Mouse (Mus musculus): ENCODE data around the gene Stac3. TPM values are rescaled to one million over a fixed set of nuclear protein-coding genes. Genes with fewer than 3 reads are reported as not detected.

The Stac3 gene
- polyA plus RNA-seq, 1 experiment from 2014 or later, result not detected

GRCm38 (mm10) chr10:127476541-127476940, 24.9 kb upstream of the Stac3 start:
- WGBS, result 84% methylated on average over 3 of the region's 3 CpGs

GRCm38 (mm10) chr10:127477301-127477700, 24.2 kb upstream of the Stac3 start:
- H3K27me3 ChIP-seq (ENCODE audit: insufficient read depth, low read length), result no peaks in the 10 kb centered on the region
- whole genome bisulfite sequencing, result 82% methylated on average over 7 of the region's 7 CpGs
- H3K9me3 ChIP-seq (ENCODE audit: low read depth, low read length), result no peaks in the 10 kb centered on the region
- no peak for ATAC-seq (ENCODE audit: insufficient read depth)
- no peak overlapping the region for H3K27ac ChIP-seq (ENCODE audit: low read depth)
- no peak for DNase-seq
- no peak for TF ChIP-seq CTCF (IDR thresholded peaks at IDR 0.05; ENCODE audit: low read depth)
- H3K36me3 ChIP-seq (ENCODE audit: insufficient read depth), result peaks cover 32% of the 10 kb centered on the region
- H3K4me1 ChIP-seq (ENCODE audit: insufficient read depth), result no peaks in the 10 kb centered on the region
- no peak overlapping the region for H3K9ac ChIP-seq
- H3K4me2 ChIP-seq, result no peak overlapping the region
- no peak overlapping the region for H3K4me3 ChIP-seq (ENCODE audit: low read depth, low read length)

More at GRCm38 (mm10) chr10:127476541-127476940, 24.9 kb upstream of the Stac3 start:
- DNase-seq (no peak), ATAC-seq (ENCODE audit: insufficient read depth) (no peak)
- H3K9ac ChIP-seq, result no peak overlapping the region
- H3K9me3 ChIP-seq (ENCODE audit: low read depth, low read length), result no peaks in the 10 kb centered on the region
- H3K4me1 ChIP-seq (ENCODE audit: insufficient read depth), result 0 out of 2 replicates have a peak, but pooled peaks cover 3% of the 10 kb centered on the region
- H3K4me3 ChIP-seq (ENCODE audit: low read depth, low read length), result no peak overlapping the region
- H3K36me3 ChIP-seq (ENCODE audit: insufficient read depth), result peaks cover 30% of the 10 kb centered on the region
- TF ChIP-seq CTCF (IDR thresholded peaks at IDR 0.05; ENCODE audit: low read depth), result no peak
- no peak overlapping the region for H3K4me2 ChIP-seq
- H3K27me3 ChIP-seq (ENCODE audit: insufficient read depth, low read length), result no peaks in the 10 kb centered on the region
- no peak overlapping the region for H3K27ac ChIP-seq (ENCODE audit: low read depth)

GRCm38 (mm10) chr10:127479131-127479530, 22.4 kb upstream of the Stac3 start:
- WGBS, result 89% methylated on average over 4 of the region's 4 CpGs
- H3K4me2 ChIP-seq, result no peak overlapping the region
- DNase-seq (peak; percentile 77), ATAC-seq (ENCODE audit: insufficient read depth) (no peak)
- peaks cover 44% of the 10 kb centered on the region for H3K36me3 ChIP-seq (ENCODE audit: insufficient read depth)
- no peaks in the 10 kb centered on the region for H3K27me3 ChIP-seq (ENCODE audit: insufficient read depth, low read length)
- H3K4me1 ChIP-seq (ENCODE audit: insufficient read depth), result no peaks in the 10 kb centered on the region
- H3K9me3 ChIP-seq (ENCODE audit: low read depth, low read length), result no peaks in the 10 kb centered on the region
- peak; percentile 63 for TF ChIP-seq CTCF (IDR thresholded peaks at IDR 0.05; ENCODE audit: low read depth)
- no peak overlapping the region for H3K9ac ChIP-seq
- no peak overlapping the region for H3K4me3 ChIP-seq (ENCODE audit: low read depth, low read length)
- no peak overlapping the region for H3K27ac ChIP-seq (ENCODE audit: low read depth)

- ATAC-seq (ENCODE audit: insufficient read depth) (peak; percentile 74; the same call in 1 of the 2 replicates), DNase-seq (peak; percentile 69)
- H3K27me3 ChIP-seq (ENCODE audit: insufficient read depth, low read length), result no peaks in the 10 kb centered on the region
- H3K9me3 ChIP-seq (ENCODE audit: low read depth, low read length), result no peaks in the 10 kb centered on the region
- TF ChIP-seq CTCF (IDR thresholded peaks at IDR 0.05; ENCODE audit: low read depth), result no peak
- WGBS, result 67% methylated on average over 19 of the region's 19 CpGs
- no peak overlapping the region for H3K4me2 ChIP-seq
- H3K27ac ChIP-seq (ENCODE audit: low read depth), result no peak overlapping the region; the same call in 1 of the 2 replicates
- H3K4me3 ChIP-seq (ENCODE audit: low read depth, low read length), result no peak overlapping the region
- no peaks in the 10 kb centered on the region for H3K4me1 ChIP-seq (ENCODE audit: insufficient read depth)
- H3K36me3 ChIP-seq (ENCODE audit: insufficient read depth), result peaks cover 54% of the 10 kb centered on the region
- no peak overlapping the region for H3K9ac ChIP-seq
These were observed 20.4 kb upstream of the Stac3 start for GRCm38 (mm10) chr10:127480833-127481813.

GRCm38 (mm10) chr10:127485235-127485634, 16.3 kb upstream of the Stac3 start:
- no peaks in the 10 kb centered on the region for H3K9me3 ChIP-seq (ENCODE audit: low read depth, low read length)
- WGBS, result 82% methylated on average over 10 of the region's 10 CpGs
- no peak overlapping the region for H3K9ac ChIP-seq
- no peak overlapping the region for H3K27ac ChIP-seq (ENCODE audit: low read depth)
- TF ChIP-seq CTCF (IDR thresholded peaks at IDR 0.05; ENCODE audit: low read depth), result no peak
- no peak overlapping the region for H3K4me3 ChIP-seq (ENCODE audit: low read depth, low read length)
- peaks cover 60% of the 10 kb centered on the region for H3K36me3 ChIP-seq (ENCODE audit: insufficient read depth)
- no peak overlapping the region for H3K4me2 ChIP-seq
- ATAC-seq (ENCODE audit: insufficient read depth), result no peak
- no peak for DNase-seq
- no peaks in the 10 kb centered on the region for H3K4me1 ChIP-seq (ENCODE audit: insufficient read depth)
- H3K27me3 ChIP-seq (ENCODE audit: insufficient read depth, low read length), result no peaks in the 10 kb centered on the region

GRCm38 (mm10) chr10:127488856-127489255, 12.6 kb upstream of the Stac3 start:
- DNase-seq (no peak), ATAC-seq (ENCODE audit: insufficient read depth) (no peak)
- Histone ChIP-seq H3K9ac (no peak overlapping the region), H3K4me1 (ENCODE audit: insufficient read depth) (no peaks in the 10 kb centered on the region), H3K9me3 (ENCODE audit: low read depth, low read length) (no peaks in the 10 kb centered on the region), H3K27ac (ENCODE audit: low read depth) (no peak overlapping the region), H3K27me3 (ENCODE audit: insufficient read depth, low read length) (no peaks in the 10 kb centered on the region), H3K36me3 (ENCODE audit: insufficient read depth) (peaks cover 75% of the 10 kb centered on the region), H3K4me2 (no peak overlapping the region), H3K4me3 (ENCODE audit: low read depth, low read length) (no peak overlapping the region)
- no peak for TF ChIP-seq CTCF (IDR thresholded peaks at IDR 0.05; ENCODE audit: low read depth)
- 89% methylated on average over 7 of the region's 7 CpGs for WGBS
